Mouse (Mus musculus): ENCODE measurements around the gene Hmgn2.

- TF ChIP-seq MAX (IDR thresholded peaks at IDR 0.05; ENCODE audit: low read depth) (no peak), POLR2A (IDR thresholded peaks at IDR 0.05; ENCODE audit: insufficient read length, low read depth) (no peak), E2F4 (IDR thresholded peaks at IDR 0.05; ENCODE audit: insufficient read depth) (no peak), SRF (IDR thresholded peaks at IDR 0.05; ENCODE audit: control insufficient read depth, insufficient read length, low read depth) (no peak), USF1 (IDR thresholded peaks at IDR 0.05; ENCODE audit: low read depth) (no peak), TCF12 (IDR thresholded peaks at IDR 0.05; ENCODE audit: insufficient read depth, poor library complexity, severe bottlenecking) (no peak), MYOG (IDR thresholded peaks at IDR 0.05; ENCODE audit: control insufficient read depth in 1 of 3, insufficient read depth in 1 of 3, insufficient read length in 2 of 3, low read depth in 2 of 3) (no peak), REST (IDR thresholded peaks at IDR 0.05; ENCODE audit: insufficient read depth, insufficient read length) (no peak), MYOD1 (IDR thresholded peaks at IDR 0.05; ENCODE audit: control insufficient read depth in 1 of 3, insufficient read length in 2 of 3, low read depth in 2 of 3) (no peak), POLR2AphosphoS2 (IDR thresholded peaks at IDR 0.05; ENCODE audit: insufficient read length, low read depth) (no peak)
These were observed 39.2 kb downstream of the Hmgn2 start for GRCm38 (mm10) chr4:133929278-133929670.
